Mouse (Mus musculus): ENCODE measurements around the gene Prrt1. TPM values are rescaled to one million over a fixed set of nuclear protein-coding genes. Genes with fewer than 3 reads are reported as not detected.

Gene Prrt1
- total RNA-seq, 2 experiments from 2014 or later = 78.2 to 81.9 TPM

Other genes starting within 250 kb of the Prrt1 start
- gene BC051142, start 230.7 kb upstream of the Prrt1 start, total RNA-seq (2021) = 10 to 100 TPM in 1 of 2 experiments, 1 to 10 TPM in 1; 8.2 to 11.1 TPM
- not detected for gene Btnl4, start 152.2 kb upstream of the Prrt1 start, total RNA-seq (2021)
- gene Btnl6, start 112.2 kb upstream of the Prrt1 start, total RNA-seq (2021) = not detected
- gene Notch4, start 65.3 kb upstream of the Prrt1 start, total RNA-seq (2021) = 1 to 10 TPM; 9.8 TPM
- gene Gpsm3, start 39.7 kb upstream of the Prrt1 start, total RNA-seq (2021) = 1 to 10 TPM; 1.6 to 2.8 TPM
- 10 to 100 TPM; 36.2 to 39.3 TPM for gene Pbx2, start 38.3 kb upstream of the Prrt1 start, total RNA-seq (2021)
- 1 to 10 TPM; 1.8 TPM for gene Ager, start 31.7 kb upstream of the Prrt1 start, total RNA-seq (2021)
- gene Rnf5, start 25.8 kb upstream of the Prrt1 start, total RNA-seq (2021) = 100 to 1,000 TPM; 106 to 109 TPM
- gene Agpat1, start 25.3 kb upstream of the Prrt1 start, total RNA-seq (2021) = 100 to 1,000 TPM; 145 to 154 TPM
- 1 to 10 TPM; 4.9 to 5.9 TPM for gene Egfl8, start 13.6 kb upstream of the Prrt1 start, total RNA-seq (2021)
- 10 to 100 TPM; 30.3 to 32.7 TPM for gene Ppt2, start 1.0 kb upstream of the Prrt1 start, total RNA-seq (2021)
- gene Fkbpl, start 15.2 kb downstream of the Prrt1 start, total RNA-seq (2021) = 10 to 100 TPM in 1 of 2 experiments, 1 to 10 TPM in 1; 7.9 to 10.5 TPM
- gene Atf6b, start 17.6 kb downstream of the Prrt1 start, total RNA-seq (2021) = 10 to 100 TPM; 72.8 to 75.4 TPM
- gene Tnxb, start 41.0 kb downstream of the Prrt1 start, total RNA-seq (2021) = 1 to 10 TPM; 1.9 to 2.2 TPM
- 1 to 10 TPM; 4.4 TPM for gene C4b, start 114.3 kb downstream of the Prrt1 start, total RNA-seq (2021)
- gene Cyp21a1, start 175.0 kb downstream of the Prrt1 start, total RNA-seq (2021) = not detected
- gene Stk19, start 207.4 kb downstream of the Prrt1 start, total RNA-seq (2021) = 10 to 100 TPM; 47.9 to 48.2 TPM
- 10 to 100 TPM; 33.8 to 38.1 TPM for gene Dxo, start 207.5 kb downstream of the Prrt1 start, total RNA-seq (2021)
- 10 to 100 TPM; 68.5 to 74.7 TPM for gene Skiv2l, start 220.7 kb downstream of the Prrt1 start, total RNA-seq (2021)
- 10 to 100 TPM; 31.7 to 32.8 TPM for gene Nelfe, start 220.9 kb downstream of the Prrt1 start, total RNA-seq (2021)
- gene Cfb, start 233.0 kb downstream of the Prrt1 start, total RNA-seq (2021) = under 1 TPM; 0.28 to 0.66 TPM
- 10 to 100 TPM; 35.4 to 38.3 TPM for gene Zbtb12, start 249.9 kb downstream of the Prrt1 start, total RNA-seq (2021)